Mouse (Mus musculus): ENCODE measurements at regions not wholly inside any gene's neighbourhood (a gene's known extent, or its start where the extent isn't known, plus 50 kb on each side); places are given as distances from the start of the nearest gene placed in this dataset.

GRCm38 (mm10) chr11:20882756-20883155 is 51.9 kb upstream of the Lgalsl start:
- DNase-seq (ENCODE audit: low read depth, low spot score) = peak; percentile 17

- DNase-seq (ENCODE audit: low read depth, low spot score) = no peak
Measured at GRCm38 (mm10) chr11:20883907-20884306, 53.1 kb upstream of the Lgalsl start.

- DNase-seq (ENCODE audit: low read depth, low spot score) = no peak
Measured at GRCm38 (mm10) chr11:20887044-20887443, 56.2 kb upstream of the Lgalsl start.

GRCm38 (mm10) chr11:20890479-20890878 is 59.6 kb upstream of the Lgalsl start:
- DNase-seq (ENCODE audit: low read depth, low spot score) = no peak

- DNase-seq (ENCODE audit: low read depth, low spot score) = no peak
Measured at GRCm38 (mm10) chr11:20891711-20892110, 60.9 kb upstream of the Lgalsl start.

GRCm38 (mm10) chr11:20896277-20897123 is 65.6 kb upstream of the Lgalsl start:
- no peak for DNase-seq (ENCODE audit: low read depth, low spot score)

- DNase-seq (ENCODE audit: low read depth, low spot score) = no peak
Measured at GRCm38 (mm10) chr11:20897468-20897867, 66.6 kb upstream of the Lgalsl start.

- DNase-seq (ENCODE audit: low read depth, low spot score) = no peak
Measured at GRCm38 (mm10) chr11:20898558-20898957, 67.7 kb upstream of the Lgalsl start.

- DNase-seq (ENCODE audit: low read depth, low spot score) = no peak
Measured at GRCm38 (mm10) chr11:20899766-20900165, 68.9 kb upstream of the Lgalsl start.

- no peak for DNase-seq (ENCODE audit: low read depth, low spot score)
Measured at GRCm38 (mm10) chr11:20902001-20902400, 71.1 kb upstream of the Lgalsl start.

GRCm38 (mm10) chr11:20902910-20903309 is 72.1 kb upstream of the Lgalsl start:
- DNase-seq (ENCODE audit: low read depth, low spot score) = no peak

GRCm38 (mm10) chr11:20907996-20908395 is 77.1 kb upstream of the Lgalsl start:
- no peak for DNase-seq (ENCODE audit: low read depth, low spot score)

GRCm38 (mm10) chr11:20908471-20908870 is 77.6 kb upstream of the Lgalsl start:
- no peak for DNase-seq (ENCODE audit: low read depth, low spot score)

- DNase-seq (ENCODE audit: low read depth, low spot score) = no peak
Measured at GRCm38 (mm10) chr11:20913042-20913441, 82.2 kb upstream of the Lgalsl start.

GRCm38 (mm10) chr11:20913598-20914296 is 82.9 kb upstream of the Lgalsl start:
- DNase-seq (ENCODE audit: low read depth, low spot score) = peak; percentile 88

GRCm38 (mm10) chr11:20914297-20914997 is 83.6 kb upstream of the Lgalsl start:
- DNase-seq (ENCODE audit: low read depth, low spot score) = no peak

GRCm38 (mm10) chr11:20915182-20915602 is 84.3 kb upstream of the Lgalsl start:
- peak; percentile 24 for DNase-seq (ENCODE audit: low read depth, low spot score)

- DNase-seq (ENCODE audit: low read depth, low spot score) = no peak
Measured at GRCm38 (mm10) chr11:20915687-20916432, 85.0 kb upstream of the Lgalsl start.

- no peak for DNase-seq (ENCODE audit: low read depth, low spot score)
Measured at GRCm38 (mm10) chr11:20916473-20916911, 85.6 kb upstream of the Lgalsl start.

GRCm38 (mm10) chr11:20916961-20917360 is 86.1 kb upstream of the Lgalsl start:
- DNase-seq (ENCODE audit: low read depth, low spot score) = no peak

- DNase-seq (ENCODE audit: low read depth, low spot score) = no peak
Measured at GRCm38 (mm10) chr11:20917483-20917882, 86.6 kb upstream of the Lgalsl start.
